Comparison of ENCODE assay signal across 9 mouse cellular contexts in the genomic region with DNA sequence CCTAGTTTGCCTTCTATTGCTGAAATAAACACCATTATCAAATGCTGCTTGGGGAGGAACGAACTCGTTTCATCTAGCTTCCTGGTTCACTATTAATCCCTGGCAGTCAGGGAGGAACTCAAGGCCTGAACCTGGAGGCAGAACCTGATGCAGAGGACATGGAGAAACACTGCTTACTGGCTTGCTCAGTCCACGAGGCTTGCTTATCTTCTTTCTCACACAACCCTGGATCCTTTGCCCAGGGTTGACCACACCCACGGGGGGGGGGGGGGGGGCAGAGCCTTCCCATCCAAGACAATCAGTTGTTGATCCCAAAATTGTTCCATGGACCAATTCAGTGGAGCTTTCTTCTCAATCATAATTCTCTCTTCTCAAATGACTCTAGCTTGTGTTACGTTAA. TPM values are rescaled to one million over a fixed set of nuclear protein-coding genes. Genes with fewer than 3 reads are reported as not detected.
DNase-seq lines count a peak whose midpoint lies in the region; ATAC-seq and TF ChIP-seq lines count a peak whose summit lies in the region.
"Had no signal": no experiment of that assay in that cellular context is flagged by ENCODE, and none has a peak within 500 bp of the region (broad histone marks: within the 10 kb centered on the region; RNA-seq: fewer than 3 reads in every experiment).

No protein-coding gene starts in this region.

- H3K27ac ChIP-seq in hindbrain, embryonic 12.5 days, result no peak overlapping the region
- H3K27ac ChIP-seq in hindbrain, embryonic 11.5 days (ENCODE audit: low read depth, low read length), result no peak overlapping the region
- H3K27ac ChIP-seq in forebrain, embryonic 12.5 days, result no peak overlapping the region
- H3K27ac ChIP-seq in liver, embryonic 14.5 days, result no peak overlapping the region
- no peak overlapping the region for H3K27ac ChIP-seq in cerebellum, adult 2 months (ENCODE audit: insufficient read depth, low read length)

- no peaks in the 10 kb centered on the region for H3K36me3 ChIP-seq in hindbrain, embryonic 12.5 days
- H3K36me3 ChIP-seq in hindbrain, embryonic 11.5 days (ENCODE audit: control insufficient read depth, insufficient read depth, low read length), result no peaks in the 10 kb centered on the region
- no peaks in the 10 kb centered on the region for H3K36me3 ChIP-seq in E14TG2a.4 (ENCODE audit: insufficient read depth, low read length)
- no peaks in the 10 kb centered on the region for H3K36me3 ChIP-seq in forebrain, embryonic 12.5 days (replicated peaks)
- no peaks in the 10 kb centered on the region for H3K36me3 ChIP-seq in liver, embryonic 14.5 days (replicated peaks; ENCODE audit: control insufficient read depth, insufficient read depth, low read depth)

- WGBS in hindbrain, embryonic 12.5 days, result 58% methylated on average over 5 of the region's 5 CpGs
- 60% methylated on average over 5 of the region's 5 CpGs for WGBS in hindbrain, embryonic 11.5 days
- WGBS in forebrain, embryonic 12.5 days, result 54% methylated on average over 5 of the region's 5 CpGs
- WGBS in liver, embryonic 14.5 days (ENCODE audit: insufficient replicate concordance), result 30% methylated on average over 5 of the region's 5 CpGs
- WGBS in cerebellum, adult 2 months, result 51% methylated on average over 5 of the region's 5 CpGs

- H3K9me3 ChIP-seq in hindbrain, embryonic 12.5 days (replicated peaks), result no peaks in the 10 kb centered on the region
- H3K9me3 ChIP-seq in hindbrain, embryonic 11.5 days (ENCODE audit: control insufficient read depth, low read length), result no peaks in the 10 kb centered on the region
- no peaks in the 10 kb centered on the region for H3K9me3 ChIP-seq in E14TG2a.4 (ENCODE audit: low read length)
- no peaks in the 10 kb centered on the region for H3K9me3 ChIP-seq in forebrain, embryonic 12.5 days
- H3K9me3 ChIP-seq in liver, embryonic 14.5 days (ENCODE audit: control insufficient read depth, low read length), result no peaks in the 10 kb centered on the region

- H3K4me2 ChIP-seq in hindbrain, embryonic 12.5 days (replicated peaks), result peak overlapping the region; percentile 50
- H3K4me2 ChIP-seq in hindbrain, embryonic 11.5 days (replicated peaks; ENCODE audit: low read depth, low read length), result no peak overlapping the region
- H3K4me2 ChIP-seq in forebrain, embryonic 12.5 days, result peak overlapping the region; percentile 49
- H3K4me2 ChIP-seq in liver, embryonic 14.5 days (ENCODE audit: low read depth), result peak overlapping the region; percentile 64

- no peak; the same call in 1 of the 2 replicates for TF ChIP-seq EP300 in liver, embryonic 14.5 days (IDR thresholded peaks at IDR 0.05; ENCODE audit: low read depth)

- no peak overlapping the region for H3K9ac ChIP-seq in hindbrain, embryonic 12.5 days
- H3K9ac ChIP-seq in hindbrain, embryonic 11.5 days (ENCODE audit: low read depth, low read length), result no peak overlapping the region
- no peak overlapping the region for H3K9ac ChIP-seq in forebrain, embryonic 12.5 days
- no peak overlapping the region for H3K9ac ChIP-seq in liver, embryonic 14.5 days (replicated peaks)

- DNase-seq in hindbrain, embryonic 11.5 days (ENCODE audit: low spot score), result no peak
- peak in 2 of 3 experiments; percentile 13 to 36 for DNase-seq in liver, embryonic 14.5 days (ENCODE audit: low read depth in 3 of 3, low spot score in 3 of 3)
- DNase-seq in Muller cell, postnatal 12 days (ENCODE audit: inconsistent ontology term), result no peak
- no peak for DNase-seq in right cerebral cortex, postnatal 10 days (ENCODE audit: low spot score in 2 of 2)
- DNase-seq in cerebellum, adult 2 months, result no peak

- no peak overlapping the region for H3K4me3 ChIP-seq in hindbrain, embryonic 12.5 days
- no peak overlapping the region for H3K4me3 ChIP-seq in hindbrain, embryonic 11.5 days (ENCODE audit: low read depth, low read length)
- H3K4me3 ChIP-seq in E14TG2a.4 (replicated peaks; ENCODE audit: low read length), result peak overlapping the region; percentile 69
- H3K4me3 ChIP-seq in forebrain, embryonic 12.5 days (replicated peaks), result no peak overlapping the region
- no peak overlapping the region for H3K4me3 ChIP-seq in liver, embryonic 14.5 days (ENCODE audit: insufficient read depth in 1 of 2, low read depth in 2 of 2, low read length in 2 of 2)
- no peak overlapping the region for H3K4me3 ChIP-seq in cerebellum, adult 2 months (replicated peaks; ENCODE audit: insufficient read depth, low read depth, low read length)

- no peak for TF ChIP-seq CTCF in E14TG2a.4 (conservative IDR thresholded peaks at IDR 0.05; ENCODE audit: low read length)
- TF ChIP-seq CTCF in liver, embryonic 14.5 days (IDR thresholded peaks at IDR 0.05; ENCODE audit: low read depth), result no peak
- no peak for TF ChIP-seq CTCF in cerebellum, adult 2 months (IDR thresholded peaks at IDR 0.05; ENCODE audit: borderline replicate concordance, insufficient read depth, low read depth, low read length)

- no peak for TF ChIP-seq POLR2A in cerebellum, adult 2 months (IDR thresholded peaks at IDR 0.05; ENCODE audit: borderline replicate concordance, insufficient read depth, low read length)

- H3K27me3 ChIP-seq in hindbrain, embryonic 12.5 days, result no peaks in the 10 kb centered on the region
- no peaks in the 10 kb centered on the region for H3K27me3 ChIP-seq in hindbrain, embryonic 11.5 days (ENCODE audit: control insufficient read depth, insufficient read depth, low read length)
- H3K27me3 ChIP-seq in E14TG2a.4 (ENCODE audit: insufficient read depth, low read length), result no peaks in the 10 kb centered on the region
- no peaks in the 10 kb centered on the region for H3K27me3 ChIP-seq in forebrain, embryonic 12.5 days
- H3K27me3 ChIP-seq in liver, embryonic 14.5 days (ENCODE audit: control insufficient read depth, insufficient read depth, low read length), result no peaks in the 10 kb centered on the region
- H3K27me3 ChIP-seq in cerebellum, adult 2 months (ENCODE audit: control insufficient read depth, insufficient read depth, low read length), result no peaks in the 10 kb centered on the region

- no peaks in the 10 kb centered on the region for H3K4me1 ChIP-seq in hindbrain, embryonic 12.5 days
- H3K4me1 ChIP-seq in hindbrain, embryonic 11.5 days (replicated peaks; ENCODE audit: control insufficient read depth, insufficient read depth, low read length), result no peaks in the 10 kb centered on the region
- peaks cover 31% of the 10 kb centered on the region for H3K4me1 ChIP-seq in E14TG2a.4 (replicated peaks; ENCODE audit: low read depth, low read length)
- no peaks in the 10 kb centered on the region for H3K4me1 ChIP-seq in forebrain, embryonic 12.5 days
- peaks cover 12 to 17% of the 10 kb centered on the region in 2 experiments for H3K4me1 ChIP-seq in liver, embryonic 14.5 days (replicated peaks; ENCODE audit: control insufficient read depth in 2 of 2, insufficient read depth in 2 of 2, low read length in 1 of 2)
- H3K4me1 ChIP-seq in cerebellum, adult 2 months (ENCODE audit: control insufficient read depth, insufficient read depth, low read length), result no peaks in the 10 kb centered on the region

- ATAC-seq in hindbrain, embryonic 12.5 days (ENCODE audit: low FRiP score), result no peak
- ATAC-seq in hindbrain, embryonic 11.5 days (ENCODE audit: low FRiP score), result no peak
- ATAC-seq in forebrain, embryonic 12.5 days (ENCODE audit: low FRiP score), result no peak
- peak; percentile 72 for ATAC-seq in liver, embryonic 14.5 days (ENCODE audit: insufficient read depth)

RNA-seq across cellular contexts. Expression of a gene that starts 22.1 kb away (rescaled TPM):
- 0.17 and 0.41 TPM in 2 replicates for polyA plus RNA-seq in hindbrain, embryonic 12.5 days (2016; fragmentation: Nextera tagmentation; extraction: Ambion mirVana)
- 0.08 and 0.36 TPM in 2 replicates for polyA plus RNA-seq in hindbrain, embryonic 11.5 days (2014; fragmentation: Nextera tagmentation; extraction: Ambion mirVana)
- 0.11 and 0.17 TPM in 2 replicates for polyA plus RNA-seq in forebrain, embryonic 12.5 days (2016; fragmentation: Nextera tagmentation; extraction: Ambion mirVana)
- 0.34 and 0.63 TPM in 2 replicates for polyA plus RNA-seq in liver, embryonic 14.5 days (2012; rRNA removed)
- polyA plus RNA-seq in liver, embryonic 14.5 days (2014; fragmentation: Nextera tagmentation; extraction: Ambion mirVana), result 0.78 and 1.1 TPM in 2 replicates
- 2.3 and 2.9 TPM in 2 replicates for polyA plus RNA-seq in cerebellum, adult 2 months (2012; rRNA removed)

RNA-seq across cellular contexts. Expression of a gene that starts 22.2 kb away (rescaled TPM):
- polyA plus RNA-seq in hindbrain, embryonic 12.5 days (2016; fragmentation: Nextera tagmentation; extraction: Ambion mirVana), result 0.15 and 0.36 TPM in 2 replicates
- polyA plus RNA-seq in hindbrain, embryonic 11.5 days (2014; fragmentation: Nextera tagmentation; extraction: Ambion mirVana), result 0.07 and 0.19 TPM in 2 replicates
- not detected in 2 replicates for polyA plus RNA-seq in forebrain, embryonic 12.5 days (2016; fragmentation: Nextera tagmentation; extraction: Ambion mirVana)
- polyA plus RNA-seq in liver, embryonic 14.5 days (2012; rRNA removed), result 0.04 TPM in 1 of 2 replicates, not detected in the other
- polyA plus RNA-seq in liver, embryonic 14.5 days (2014; fragmentation: Nextera tagmentation; extraction: Ambion mirVana), result not detected in 2 replicates
- 0.16 and 0.20 TPM in 2 replicates for polyA plus RNA-seq in cerebellum, adult 2 months (2012; rRNA removed)

RNA-seq across cellular contexts. Expression of a gene that starts 55.0 kb away (rescaled TPM):
- not detected in 2 replicates for polyA plus RNA-seq in hindbrain, embryonic 12.5 days (2016; fragmentation: Nextera tagmentation; extraction: Ambion mirVana)
- 0.28 TPM in 1 of 2 replicates, not detected in the other for polyA plus RNA-seq in hindbrain, embryonic 11.5 days (2014; fragmentation: Nextera tagmentation; extraction: Ambion mirVana)
- polyA plus RNA-seq in forebrain, embryonic 12.5 days (2016; fragmentation: Nextera tagmentation; extraction: Ambion mirVana), result 0.09 TPM in 1 of 2 replicates, not detected in the other
- polyA plus RNA-seq in liver, embryonic 14.5 days (2012; rRNA removed), result 0.12 and 0.21 TPM in 2 replicates
- polyA plus RNA-seq in liver, embryonic 14.5 days (2014; fragmentation: Nextera tagmentation; extraction: Ambion mirVana), result 0.11 and 0.24 TPM in 2 replicates
- 5.5 and 5.8 TPM in 2 replicates for polyA plus RNA-seq in cerebellum, adult 2 months (2012; rRNA removed)
- polyA plus RNA-seq: lung, embryonic 16.5 days had no signal

Comparison
In these comparisons a context has a peak if more than half of its experiments do, and no peak if none do; other contexts are left out.
1. DNase-seq: peak in liver, embryonic 14.5 days (2 of 3); none in hindbrain, embryonic 11.5 days (single experiment), Muller cell, postnatal 12 days (single experiment), right cerebral cortex, postnatal 10 days (0 of 2) and cerebellum, adult 2 months (0 of 2).